Mouse (Mus musculus): ENCODE measurements around the gene Stra8. TPM values are rescaled to one million over a fixed set of nuclear protein-coding genes. Genes with fewer than 3 reads are reported as not detected.

Stra8 gene
- polyA plus RNA-seq, 1 experiment from 2014 or later = not detected

- WGBS = 58% methylated on average over 18 of the region's 18 CpGs
- peak overlapping the region; percentile 51; the same call in 1 of the 2 replicates for H3K27ac ChIP-seq
- peaks cover 16% of the 10 kb centered on the region for H3K4me1 ChIP-seq
- no peaks in the 10 kb centered on the region; the same call in 1 of the 2 replicates for H3K27me3 ChIP-seq (ENCODE audit: poor library complexity, severe bottlenecking)
- DNase-seq (ENCODE audit: extremely low spot score, low spot score) = peak; percentile 39
- peak overlapping the region; percentile 35 for H3K4me3 ChIP-seq
- H3K36me3 ChIP-seq (replicated peaks) = no peaks in the 10 kb centered on the region
- H3K9me3 ChIP-seq = no peaks in the 10 kb centered on the region
Observed at GRCm38 (mm10) chr6:34954926-34955861, 35.2 kb downstream of the Stra8 start.

- H3K27ac ChIP-seq = 0 out of 2 replicates have a peak overlapping the region, but pooled peaks have one; percentile 51
- H3K4me3 ChIP-seq = peak overlapping the region; percentile 35
- no peak for DNase-seq (ENCODE audit: extremely low spot score, low spot score)
- H3K9me3 ChIP-seq = no peaks in the 10 kb centered on the region
- 43% methylated on average over 8 of the region's 8 CpGs for WGBS
- H3K27me3 ChIP-seq (ENCODE audit: poor library complexity, severe bottlenecking) = no peaks in the 10 kb centered on the region; the same call in 1 of the 2 replicates
- H3K4me1 ChIP-seq = peaks cover 16% of the 10 kb centered on the region
- no peaks in the 10 kb centered on the region for H3K36me3 ChIP-seq (replicated peaks)
Observed at GRCm38 (mm10) chr6:34955862-34956241, 35.9 kb downstream of the Stra8 start.

GRCm38 (mm10) chr6:34959131-34959530 lies 39.2 kb downstream of the Stra8 start:
- peaks cover 16% of the 10 kb centered on the region for H3K4me1 ChIP-seq
- DNase-seq (ENCODE audit: extremely low spot score, low spot score) = no peak
- H3K4me3 ChIP-seq = no peak overlapping the region
- H3K27me3 ChIP-seq (ENCODE audit: poor library complexity, severe bottlenecking) = no peaks in the 10 kb centered on the region; the same call in 1 of the 2 replicates
- H3K36me3 ChIP-seq (replicated peaks) = no peaks in the 10 kb centered on the region
- H3K27ac ChIP-seq = no peak overlapping the region
- WGBS = 92% methylated on average over 7 of the region's 7 CpGs
- H3K9me3 ChIP-seq = no peaks in the 10 kb centered on the region

- H3K36me3 ChIP-seq (replicated peaks) = no peaks in the 10 kb centered on the region
- no peaks in the 10 kb centered on the region for H3K27me3 ChIP-seq (ENCODE audit: poor library complexity, severe bottlenecking)
- 82% methylated on average over 2 of the region's 2 CpGs for WGBS
- no peak overlapping the region for H3K27ac ChIP-seq
- no peak overlapping the region for H3K4me3 ChIP-seq
- DNase-seq (ENCODE audit: extremely low spot score, low spot score) = no peak
- H3K4me1 ChIP-seq = no peaks in the 10 kb centered on the region
- H3K9me3 ChIP-seq = no peaks in the 10 kb centered on the region
Observed at GRCm38 (mm10) chr6:34964550-34964949, 44.6 kb downstream of the Stra8 start.

- no peaks in the 10 kb centered on the region for H3K36me3 ChIP-seq (replicated peaks)
- 91% methylated on average over 6 of the region's 6 CpGs for WGBS
- no peak overlapping the region for H3K27ac ChIP-seq
- H3K4me3 ChIP-seq = no peak overlapping the region
- H3K4me1 ChIP-seq = peaks cover 4% of the 10 kb centered on the region
- no peaks in the 10 kb centered on the region for H3K27me3 ChIP-seq (ENCODE audit: poor library complexity, severe bottlenecking)
- H3K9me3 ChIP-seq = no peaks in the 10 kb centered on the region
- no peak for DNase-seq (ENCODE audit: extremely low spot score, low spot score)
Observed at GRCm38 (mm10) chr6:34965819-34966539, 46.0 kb downstream of the Stra8 start.

GRCm38 (mm10) chr6:34971181-34971580 lies 51.2 kb downstream of the Stra8 start:
- no peak for DNase-seq (ENCODE audit: extremely low spot score, low spot score)
- 38% methylated on average over 3 of the region's 3 CpGs for WGBS

GRCm38 (mm10) chr6:34979291-34979690 lies 59.3 kb downstream of the Stra8 start:
- DNase-seq (ENCODE audit: extremely low spot score, low spot score) = no peak
- Histone ChIP-seq H3K36me3 (replicated peaks) (no peaks in the 10 kb centered on the region), H3K9me3 (no peaks in the 10 kb centered on the region), H3K27me3 (ENCODE audit: poor library complexity, severe bottlenecking) (no peaks in the 10 kb centered on the region), H3K4me1 (peaks cover 15% of the 10 kb centered on the region), H3K27ac (no peak overlapping the region), H3K4me3 (no peak overlapping the region)
- 87% methylated on average over 3 of the region's 3 CpGs for WGBS

More at GRCm38 (mm10) chr6:34971181-34971580, 51.2 kb downstream of the Stra8 start:
- Histone ChIP-seq H3K27ac (no peak overlapping the region), H3K9me3 (no peaks in the 10 kb centered on the region), H3K27me3 (ENCODE audit: poor library complexity, severe bottlenecking) (no peaks in the 10 kb centered on the region), H3K4me3 (no peak overlapping the region), H3K36me3 (replicated peaks) (no peaks in the 10 kb centered on the region), H3K4me1 (peaks cover 14% of the 10 kb centered on the region)

- WGBS = 72% methylated on average over 9 of the region's 9 CpGs
- no peak overlapping the region for H3K27ac ChIP-seq
- DNase-seq (ENCODE audit: extremely low spot score, low spot score) = no peak
- H3K36me3 ChIP-seq (replicated peaks) = no peaks in the 10 kb centered on the region
- H3K4me3 ChIP-seq = no peak overlapping the region
- no peaks in the 10 kb centered on the region for H3K27me3 ChIP-seq (ENCODE audit: poor library complexity, severe bottlenecking)
- H3K9me3 ChIP-seq = no peaks in the 10 kb centered on the region
- peaks cover 15% of the 10 kb centered on the region for H3K4me1 ChIP-seq
Observed at GRCm38 (mm10) chr6:34980661-34981060, 60.7 kb downstream of the Stra8 start.

- Histone ChIP-seq H3K4me1 (peaks cover 23% of the 10 kb centered on the region), H3K27ac (no peak overlapping the region), H3K9me3 (no peaks in the 10 kb centered on the region), H3K27me3 (ENCODE audit: poor library complexity, severe bottlenecking) (peaks cover 25% of the 10 kb centered on the region), H3K4me3 (no peak overlapping the region), H3K36me3 (replicated peaks) (no peaks in the 10 kb centered on the region)
- DNase-seq (ENCODE audit: extremely low spot score, low spot score) = no peak
- WGBS = 88% methylated on average over 12 of the region's 12 CpGs
Observed at GRCm38 (mm10) chr6:34987085-34987645, 67.2 kb downstream of the Stra8 start.

GRCm38 (mm10) chr6:34988081-34988761 lies 68.3 kb downstream of the Stra8 start, which contains the start of gene Slc23a4:
TSS of gene Slc23a4 (minus strand) at chr6:34988404.
- no peaks in the 10 kb centered on the region for H3K9me3 ChIP-seq
- DNase-seq (ENCODE audit: extremely low spot score, low spot score) = peak; percentile 28
- H3K36me3 ChIP-seq (replicated peaks) = no peaks in the 10 kb centered on the region
- peak within 1 kb of the TSS; percentile 20 for H3K4me3 ChIP-seq
- H3K27me3 ChIP-seq (ENCODE audit: poor library complexity, severe bottlenecking) = peaks cover 25% of the 10 kb centered on the region
- 12% methylated on average over 20 of the region's 20 CpGs for WGBS
- peak within 1 kb of the TSS; percentile 49 for H3K27ac ChIP-seq
- H3K4me1 ChIP-seq = peaks cover 23% of the 10 kb centered on the region
